8 mouse cellular contexts compared by ENCODE assay signal in genomic region chr17:36270956-36271585, GRCm38 (mm10). TPM values are rescaled to one million over a fixed set of nuclear protein-coding genes. Genes with fewer than 3 reads are reported as not detected.
DNase-seq lines count a peak whose midpoint lies in the region; ATAC-seq lines count a peak whose summit lies in the region.

No protein-coding gene starts in this region.

- H3K27me3 ChIP-seq in intestine, embryonic 16.5 days (replicated peaks; ENCODE audit: control insufficient read depth, insufficient read depth, low read length), result no peaks in the 10 kb centered on the region

- H3K9me3 ChIP-seq in intestine, embryonic 16.5 days (ENCODE audit: control insufficient read depth, low read length), result no peaks in the 10 kb centered on the region

- H3K9ac ChIP-seq in intestine, embryonic 16.5 days (ENCODE audit: low read depth, low read length), result peak overlapping the region; percentile 99

- H3K36me3 ChIP-seq in intestine, embryonic 16.5 days (ENCODE audit: control insufficient read depth, insufficient read depth, low read length), result 0 out of 2 replicates have a peak, but pooled peaks cover 7% of the 10 kb centered on the region

- peak overlapping the region; percentile 92 for H3K27ac ChIP-seq in intestine, embryonic 16.5 days (ENCODE audit: low read length)

- H3K4me1 ChIP-seq in intestine, embryonic 16.5 days (ENCODE audit: control insufficient read depth, insufficient read depth, low read length), result peaks cover 22% of the 10 kb centered on the region

- H3K4me2 ChIP-seq in intestine, embryonic 16.5 days (ENCODE audit: low read depth, low read length), result peak overlapping the region; percentile 74

- 0% methylated on average over 78 of the region's 84 CpGs for WGBS in intestine, embryonic 16.5 days

- peak overlapping the region; percentile 96 for H3K4me3 ChIP-seq in intestine, embryonic 16.5 days (ENCODE audit: low read length)

- intact Hi-C loops in left cerebral cortex, postnatal 25 days (cut with DNase I), result loop anchor here (1.0 to 2.0 kb wide), 2 partner anchors 14 to 44 kb away; no protein-coding TSS in a partner anchor

- peak; percentile 95 for ATAC-seq in intestine, embryonic 16.5 days

- DNase-seq in adrenal gland, postnatal 14 days, result peak; percentile 94
- DNase-seq in embryo, embryonic 9.5 days (ENCODE audit: extremely low spot score), result peak; percentile 92
- DNase-seq in gastrocnemius, postnatal 4 days (ENCODE audit: low spot score in 2 of 2), result peak; percentile 82 to 90
- DNase-seq in left cerebral cortex, postnatal 25 days (ENCODE audit: low spot score in 2 of 2), result peak; percentile 90 to 95
- peak; percentile 86 for DNase-seq in mesoderm, embryonic 11.5 days (ENCODE audit: low read depth, low spot score)
- peak; percentile 94 for DNase-seq in right cerebral cortex, postnatal 25 days
- DNase-seq in yolk sac, embryonic 10.5 days (ENCODE audit: low spot score), result peak; percentile 91

RNA-seq across cellular contexts. Expression of gene Trim39, which starts 1.0 kb away (rescaled TPM):
- total RNA-seq in adrenal gland, postnatal 14 days (2021), result 15.6 and 18.4 TPM in 2 replicates
- 1 to 10 TPM; 6.2 to 9.9 TPM for total RNA-seq in gastrocnemius, postnatal 4 days (2021)
- polyA plus RNA-seq in intestine, embryonic 16.5 days (2015; fragmentation: Nextera tagmentation; extraction: Ambion mirVana), result 9.7 and 10.6 TPM in 2 replicates
- total RNA-seq in left cerebral cortex, postnatal 25 days (2021), result 10 to 100 TPM; 20.7 to 22.9 TPM

RNA-seq across cellular contexts. Expression of gene Rpp21, which starts 13.2 kb away (rescaled TPM):
- 44.2 and 47.9 TPM in 2 replicates for total RNA-seq in adrenal gland, postnatal 14 days (2021)
- 10 to 100 TPM; 24.2 to 26.7 TPM for total RNA-seq in gastrocnemius, postnatal 4 days (2021)
- 129 and 139 TPM in 2 replicates for polyA plus RNA-seq in intestine, embryonic 16.5 days (2015; fragmentation: Nextera tagmentation; extraction: Ambion mirVana)
- 10 to 100 TPM; 40.5 to 45.3 TPM for total RNA-seq in left cerebral cortex, postnatal 25 days (2021)

RNA-seq across cellular contexts. Expression of gene H2-M10.2, which starts 15.2 kb away (rescaled TPM):
- total RNA-seq in adrenal gland, postnatal 14 days (2021), result not detected in 2 replicates
- not detected for total RNA-seq in gastrocnemius, postnatal 4 days (2021)
- not detected in 2 replicates for polyA plus RNA-seq in intestine, embryonic 16.5 days (2015; fragmentation: Nextera tagmentation; extraction: Ambion mirVana)
- total RNA-seq in left cerebral cortex, postnatal 25 days (2021), result not detected

RNA-seq across cellular contexts. Expression of gene H2-M10.1, which starts 54.9 kb away (rescaled TPM):
- total RNA-seq in adrenal gland, postnatal 14 days (2021), result not detected in 2 replicates
- total RNA-seq in gastrocnemius, postnatal 4 days (2021), result not detected
- polyA plus RNA-seq in intestine, embryonic 16.5 days (2015; fragmentation: Nextera tagmentation; extraction: Ambion mirVana), result not detected in 2 replicates
- not detected for total RNA-seq in left cerebral cortex, postnatal 25 days (2021)

Comparison
In these comparisons a context has a peak if more than half of its experiments do, and no peak if none do; other contexts are left out.
1. Peak in every context shown above with its lines: DNase-seq, ATAC-seq, H3K4me3 ChIP-seq and H3K27ac ChIP-seq.